ENCODE assay signal across 24 mouse cellular contexts in the genomic region with DNA sequence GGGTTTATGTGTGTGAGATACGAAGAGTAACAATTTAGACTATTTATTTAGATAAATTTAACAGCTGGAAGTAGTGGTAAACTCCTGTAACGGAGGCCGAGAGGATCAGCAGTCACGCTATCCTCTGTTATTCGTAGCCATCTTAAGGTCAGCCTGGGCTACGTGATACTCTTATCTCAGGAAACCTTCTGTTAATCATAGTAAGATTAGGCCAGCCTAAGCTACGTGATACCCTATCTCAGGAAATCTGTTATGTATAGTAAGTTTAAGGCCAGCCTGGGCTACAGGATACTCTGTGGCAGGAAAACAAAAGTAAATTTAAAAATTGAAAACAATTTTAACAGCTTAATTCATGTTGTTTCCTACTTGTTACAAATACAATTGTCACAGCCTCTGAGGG. TPM values are rescaled to one million over a fixed set of nuclear protein-coding genes. Genes with fewer than 3 reads are reported as not detected.
DNase-seq lines count a peak whose midpoint lies in the region; ATAC-seq and TF ChIP-seq lines count a peak whose summit lies in the region.
"Had no signal": no experiment of that assay in that cellular context is flagged by ENCODE, and none has a peak within 500 bp of the region (broad histone marks: within the 10 kb centered on the region; RNA-seq: fewer than 3 reads in every experiment).

No protein-coding gene starts in this region.

- no peaks in the 10 kb centered on the region for H3K79me2 ChIP-seq in MEL (ENCODE audit: control insufficient read depth, insufficient read depth, low read length, poor library complexity)

- TF ChIP-seq POLR2A in MEL (IDR thresholded peaks at IDR 0.05; ENCODE audit: control insufficient read depth in 1 of 2, insufficient read depth in 1 of 2, low read depth in 1 of 2, low read length in 2 of 2, poor library complexity in 1 of 2) = no peak

- H3K27ac ChIP-seq in MEL (ENCODE audit: control insufficient read depth, low read depth, low read length) = no peak overlapping the region

- H3K9ac ChIP-seq in MEL (ENCODE audit: control insufficient read depth, low read depth, low read length, poor library complexity, severe bottlenecking) = no peak overlapping the region

- H3K9me3 ChIP-seq in G1E (replicated peaks) (no peaks in the 10 kb centered on the region), MEL (replicated peaks; ENCODE audit: insufficient read depth, low read length) (no peaks in the 10 kb centered on the region)

- DNase-seq in 416B (ENCODE audit: low read depth) (peak; percentile 10), G1E (ENCODE audit: low spot score) (no peak), MEL (ENCODE audit: low read depth, low spot score) (peak; percentile 9)
- no peak for DNase-seq in frontal cortex, adult 2 months (ENCODE audit: extremely low spot score in 1 of 2, low spot score in 1 of 2)
- no peak for DNase-seq in adrenal gland, adult (ENCODE audit: inconsistent age in 2 of 2, low spot score in 1 of 2)
- DNase-seq: adrenal gland, adult 2 months; adrenal gland, adult 8-10 months; adrenal gland, postnatal 10 days; adrenal gland, postnatal 14 days; adrenal gland, postnatal 25 days; adrenal gland, postnatal 36 days; B cell, adult 2 months; cerebellum, adult 11 months; cerebellum, adult 11-12 months; cerebellum, adult 18-20 months; cerebellum, adult 2 months; cerebellum, adult 8-10 months; cerebellum, adult 9-10 months; cerebellum, adult 9-11 months; cerebellum, postnatal 10 days had no signal

- H3K4me1 ChIP-seq in G1E (ENCODE audit: insufficient read depth, low read depth, low read length) (peaks cover 35% of the 10 kb centered on the region), MEL (ENCODE audit: control insufficient read depth in 1 of 2, insufficient read depth in 2 of 2, low read length in 2 of 2) (no peaks in the 10 kb centered on the region)

- H3K4me3 ChIP-seq in G1E (ENCODE audit: low read depth, low read length) (no peak overlapping the region), MEL (ENCODE audit: control insufficient read depth in 1 of 2, insufficient read depth in 1 of 2, low read depth in 2 of 2, low read length in 2 of 2) (no peak overlapping the region)

- TF ChIP-seq CTCF in G1E (IDR thresholded peaks at IDR 0.05; ENCODE audit: low read depth, low read length) (no peak), MEL (IDR thresholded peaks at IDR 0.05 in 2 of 3, conservative IDR thresholded peaks at IDR 0.05 in 1 of 3; ENCODE audit: control insufficient read depth in 1 of 3, insufficient read depth in 1 of 3, low read depth in 2 of 3, low read length in 3 of 3, poor library complexity in 1 of 3, severe bottlenecking in 1 of 3) (no peak)

- TF ChIP-seq RAD21 in MEL (IDR thresholded peaks at IDR 0.05; ENCODE audit: low read depth, low read length) = no peak

- 0 out of 2 replicates have a peak, but pooled peaks cover 3% of the 10 kb centered on the region for H3K27me3 ChIP-seq in G1E (ENCODE audit: insufficient read depth, low read length)
- no peaks in the 10 kb centered on the region for H3K27me3 ChIP-seq in MEL (ENCODE audit: control insufficient read depth in 1 of 2, insufficient read depth in 2 of 2, low read length in 2 of 2)
- H3K27me3 ChIP-seq: CH12.LX had no signal

- peak in 1 of 2 experiments; percentile 52; a peak in 1 of 4 replicates for TF ChIP-seq EP300 in MEL (IDR thresholded peaks at IDR 0.05; ENCODE audit: low read depth in 1 of 2, low read length in 2 of 2)

- ATAC-seq in G1E (ENCODE audit: extremely low read depth, insufficient number of reproducible peaks, low FRiP score, poor library complexity, severe bottlenecking) = peak; percentile 19; the same call in 1 of the 2 replicates
- ATAC-seq in CD4-positive, CD25-positive, alpha-beta regulatory T cell, adult 4 months = no peak
- ATAC-seq: activated CD4-positive, CD25-positive, alpha-beta regulatory T cell, adult 4 months; Patski had no signal

- H3K36me3 ChIP-seq in G1E (replicated peaks) (no peaks in the 10 kb centered on the region), MEL (ENCODE audit: control insufficient read depth in 1 of 2, insufficient read depth in 2 of 2, low read length in 2 of 2) (no peaks in the 10 kb centered on the region)

TF ChIP-seq in MEL, 35 proteins besides CTCF, POLR2A, EP300 and RAD21:
- TF ChIP-seq SIN3A (IDR thresholded peaks at IDR 0.05; ENCODE audit: low read length) (no peak), MAZ (IDR thresholded peaks at IDR 0.05; ENCODE audit: low read depth, low read length) (no peak), GATA1 (IDR thresholded peaks at IDR 0.05; ENCODE audit: low read depth, low read length) (peak; percentile 51; the same call in 1 of the 2 replicates), TBP (IDR thresholded peaks at IDR 0.05; ENCODE audit: low read depth, low read length) (no peak), ETS1 (IDR thresholded peaks at IDR 0.05; ENCODE audit: low read depth, low read length) (no peak), TCF12 (IDR thresholded peaks at IDR 0.05; ENCODE audit: low read depth, low read length) (peak; percentile 49), ELF1 (IDR thresholded peaks at IDR 0.05; ENCODE audit: low read depth, low read length) (no peak), MYC (IDR thresholded peaks at IDR 0.05; ENCODE audit: low read depth, low read length) (no peak), HCFC1 (IDR thresholded peaks at IDR 0.05; ENCODE audit: low read depth, low read length) (no peak), MYB (IDR thresholded peaks at IDR 0.05; ENCODE audit: low read depth, low read length) (no peak), SMC3 (IDR thresholded peaks at IDR 0.05; ENCODE audit: low read depth, low read length) (no peak), RCOR1 (IDR thresholded peaks at IDR 0.05; ENCODE audit: low read depth, low read length) (no peak), MAFK (IDR thresholded peaks at IDR 0.05; ENCODE audit: borderline replicate concordance, low read depth, low read length) (no peak), ZNF384 (IDR thresholded peaks at IDR 0.05; ENCODE audit: low read depth, low read length) (no peak), MAX (IDR thresholded peaks at IDR 0.05; ENCODE audit: low read length) (no peak), USF2 (IDR thresholded peaks at IDR 0.05; ENCODE audit: borderline replicate concordance in 1 of 2, insufficient read depth in 1 of 2, low read depth in 1 of 2, low read length in 2 of 2) (no peak)

RNA-seq across cellular contexts. Expression of gene Hspa12a, which starts 2.5 kb away (rescaled TPM):
- total RNA-seq in G1E (2014; fragmentation: Nextera tagmentation) (not detected in 2 replicates), G1E (2017) (0.58 and 1.3 TPM in 2 replicates), MEL (2012; rRNA removed) (not detected in 2 replicates)
- polyA plus RNA-seq in G1E (2012) (not detected in 2 replicates), MEL (2012; ENCODE audit: insufficient read depth in 1 of 2, insufficient read length in 2 of 2, low read depth in 1 of 2, low replicate concordance in 2 of 2, missing spikeins in 1 of 2) (not detected)
- polyA plus RNA-seq in frontal cortex, adult 2 months (2012; rRNA removed) = 75.3 and 82.8 TPM in 2 replicates
- polyA plus RNA-seq in CD4-positive, CD25-positive, alpha-beta regulatory T cell, adult 4 months (2017; shearing (Covaris generic)) = 1 to 10 TPM in 1 of 2 experiments, under 1 TPM in 1; 0.98 to 2.1 TPM

RNA-seq across cellular contexts. Expression of gene Eno4, which starts 2.7 kb away (rescaled TPM):
- not detected in 2 replicates for total RNA-seq in G1E (2014; fragmentation: Nextera tagmentation)
- total RNA-seq in G1E (2017) = 0.05 and 0.23 TPM in 2 replicates
- 0.11 TPM in 2 replicates for polyA plus RNA-seq in G1E (2012)
- total RNA-seq in MEL (2012; rRNA removed) = not detected in 2 replicates
- polyA plus RNA-seq in MEL (2012; ENCODE audit: insufficient read depth in 1 of 2, insufficient read length in 2 of 2, low read depth in 1 of 2, low replicate concordance in 2 of 2, missing spikeins in 1 of 2) = not detected
- polyA plus RNA-seq in frontal cortex, adult 2 months (2012; rRNA removed) = 1.7 and 2.1 TPM in 2 replicates
- polyA plus RNA-seq in CD4-positive, CD25-positive, alpha-beta regulatory T cell, adult 4 months (2017; shearing (Covaris generic)) = not detected
- polyA plus RNA-seq: activated CD4-positive, CD25-positive, alpha-beta regulatory T cell, adult 4 months had no signal

Comparison
In these comparisons a context has a peak if more than half of its experiments do, and no peak if none do; other contexts are left out.
1. DNase-seq: peak in 416B (single experiment) and MEL (single experiment); none in G1E (single experiment), frontal cortex, adult 2 months (0 of 2) and adrenal gland, adult (0 of 2).
2. RNA of gene Hspa12a, which starts 2.5 kb away (polyA plus RNA-seq): 75.3 to 82.8 TPM in frontal cortex, adult 2 months; 0.98 to 2.1 TPM in CD4-positive, CD25-positive, alpha-beta regulatory T cell, adult 4 months, not detected in G1E and not detected in MEL; every median in the first group is over 10 times any median in the second.